Mouse (Mus musculus): ENCODE measurements around the gene Morc4. TPM values are rescaled to one million over a fixed set of nuclear protein-coding genes. Genes with fewer than 3 reads are reported as not detected.

Morc4 gene
- total RNA-seq, 1 experiment from 2014 or later, result 0.47 TPM

- ATAC-seq (ENCODE audit: extremely low read depth, insufficient number of reproducible peaks, low FRiP score, poor library complexity, severe bottlenecking), result no peak
These were observed 97.0 kb downstream of the Morc4 start for GRCm38 (mm10) chrX:139774309-139775083.

Other genes starting within 250 kb of the Morc4 start
- gene Tbc1d8b, start 186.7 kb downstream of the Morc4 start, total RNA-seq (2017), result 7.3 and 8.0 TPM in 2 replicates
- not detected in 2 replicates for gene Gm15013, start 157.2 kb downstream of the Morc4 start, total RNA-seq (2017)
- not detected in 2 replicates for gene Ripply1, start 89.3 kb downstream of the Morc4 start, total RNA-seq (2017)
- not detected in 2 replicates for gene Cldn2, start 70.8 kb downstream of the Morc4 start, total RNA-seq (2017)
- gene Rbm41, start 126.9 kb upstream of the Morc4 start, total RNA-seq (2017), result 16.3 and 18.2 TPM in 2 replicates
- not detected in 2 replicates for gene Nup62cl, start 191.0 kb upstream of the Morc4 start, total RNA-seq (2017)
- not detected in 2 replicates for gene Pih1h3b, start 191.2 kb upstream of the Morc4 start, total RNA-seq (2017)

Data from neutrophil, adult 5-6 weeks (primary cell).